8 mouse cellular contexts compared by ENCODE assay signal in the genomic region with DNA sequence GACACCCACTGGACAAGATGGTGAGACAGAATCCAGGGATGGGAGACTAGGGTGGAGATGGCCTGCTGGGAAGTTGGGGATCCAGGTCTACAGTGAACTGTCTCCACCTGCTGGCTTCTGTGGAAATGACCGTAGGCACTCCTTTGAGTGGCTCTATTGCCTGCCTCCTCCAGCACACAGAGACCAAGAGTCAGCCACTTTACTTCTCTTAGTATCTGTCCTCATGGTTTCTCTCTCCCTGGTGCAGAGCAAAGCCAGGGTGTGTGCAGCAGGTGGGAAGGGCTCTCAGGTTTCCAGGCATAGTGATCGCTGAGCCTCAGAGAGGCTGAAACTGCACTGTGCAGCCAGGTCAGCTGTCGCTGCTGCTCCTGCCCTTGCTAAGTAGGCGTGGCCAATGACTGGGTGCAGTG. TPM values are rescaled to one million over a fixed set of nuclear protein-coding genes. Genes with fewer than 3 reads are reported as not detected.
DNase-seq lines count a peak whose midpoint lies in the region; ATAC-seq and TF ChIP-seq lines count a peak whose summit lies in the region.

No protein-coding gene starts in this region.

- H3K36me3 ChIP-seq in thymus, adult 2 months (ENCODE audit: control insufficient read depth, insufficient read depth, low read length) = peaks cover 14% of the 10 kb centered on the region
- peaks cover 67% of the 10 kb centered on the region for H3K36me3 ChIP-seq in kidney, embryonic 15.5 days

- H3K9ac ChIP-seq in kidney, embryonic 15.5 days = no peak overlapping the region

- intact Hi-C loops in gastrocnemius, adult 2 months (cut with DNase I) = no loop called here
- intact Hi-C loops in gastrocnemius, postnatal 36 days (cut with DNase I) = loop anchor here (5.0 kb wide), 1 partner anchor 223 kb away; no protein-coding TSS in a partner anchor

- 95% methylated on average over 4 of the region's 4 CpGs for WGBS in thymus, adult 2 months
- WGBS in kidney, embryonic 15.5 days = 64% methylated on average over 4 of the region's 4 CpGs

- H3K4me2 ChIP-seq in kidney, embryonic 15.5 days = no peak overlapping the region

- no peak for TF ChIP-seq POLR2A in thymus, adult 2 months (IDR thresholded peaks at IDR 0.05; ENCODE audit: control insufficient read depth, extremely low read depth, insufficient read depth, low read length, poor library complexity)

- H3K4me3 ChIP-seq in gastrocnemius, adult 2 months = no peak overlapping the region
- no peak overlapping the region for H3K4me3 ChIP-seq in thymus, adult 2 months (ENCODE audit: control insufficient read depth, insufficient read depth, low read length)
- H3K4me3 ChIP-seq in kidney, embryonic 15.5 days (replicated peaks) = no peak overlapping the region

- TF ChIP-seq CTCF in gastrocnemius, adult 2 months (IDR thresholded peaks at IDR 0.05) = peak; percentile 69
- TF ChIP-seq CTCF in thymus, adult 2 months (IDR thresholded peaks at IDR 0.05; ENCODE audit: borderline replicate concordance, control insufficient read depth, extremely low read depth, insufficient read depth, low read length, poor library complexity) = no peak

- no peaks in the 10 kb centered on the region for H3K9me3 ChIP-seq in kidney, embryonic 15.5 days (replicated peaks)

- peak; percentile 57 for DNase-seq in gastrocnemius, adult 2 months
- DNase-seq in gastrocnemius, postnatal 36 days = no peak
- peak; percentile 37 for DNase-seq in thymus, adult 2 months
- no peak for DNase-seq in thymus, adult 18-20 months
- DNase-seq in embryo, embryonic 10.5 days (ENCODE audit: low spot score) = peak; percentile 73

- H3K27ac ChIP-seq in gastrocnemius, adult 2 months = no peak overlapping the region
- H3K27ac ChIP-seq in thymus, adult 2 months (ENCODE audit: control insufficient read depth, insufficient read depth, low read length) = no peak overlapping the region
- H3K27ac ChIP-seq in kidney, embryonic 15.5 days = no peak overlapping the region

- no peaks in the 10 kb centered on the region for H3K27me3 ChIP-seq in thymus, adult 2 months (ENCODE audit: control insufficient read depth, insufficient read depth, low read length)
- H3K27me3 ChIP-seq in kidney, embryonic 15.5 days = no peaks in the 10 kb centered on the region

- peak; percentile 52 for ATAC-seq in kidney, embryonic 15.5 days (replicated peaks; ENCODE audit: low FRiP score)
- ATAC-seq in megakaryocyte progenitor cell, adult 5-6 weeks (replicated peaks; ENCODE audit: poor library complexity) = peak; percentile 86
- ATAC-seq in inflammation-experienced regulatory T-cells, adult 6 months = no peak

- peaks cover 8% of the 10 kb centered on the region; the same call in 1 of the 2 replicates for H3K4me1 ChIP-seq in thymus, adult 2 months (replicated peaks; ENCODE audit: control insufficient read depth, insufficient read depth, low read length)
- no peaks in the 10 kb centered on the region; the same call in 1 of the 2 replicates for H3K4me1 ChIP-seq in kidney, embryonic 15.5 days

RNA-seq across cellular contexts. Expression of a gene that starts 6.5 kb away (rescaled TPM):
- 1 to 10 TPM; 7.3 to 9.0 TPM for total RNA-seq in gastrocnemius, adult 2 months (2021)
- 1 to 10 TPM; 7.3 TPM for total RNA-seq in gastrocnemius, postnatal 36 days (2021)
- polyA plus RNA-seq in thymus, adult 2 months (2012; rRNA removed) = 35.4 and 35.6 TPM in 2 replicates
- 23.1 and 26.3 TPM in 2 replicates for polyA plus RNA-seq in kidney, embryonic 15.5 days (2015; fragmentation: Nextera tagmentation; extraction: Ambion mirVana)
- total RNA-seq in megakaryocyte progenitor cell, adult 5-6 weeks (2015) = 17.3 and 19.9 TPM in 2 replicates
- total RNA-seq in megakaryocyte progenitor cell, adult 5-6 weeks (2017) = 30.9 and 35.1 TPM in 2 replicates
- 10 to 100 TPM; 23.1 to 24.7 (median 24.1) TPM for polyA plus RNA-seq in inflammation-experienced regulatory T-cells, adult 6 months (2017; shearing (Covaris generic))

RNA-seq across cellular contexts. Expression of a gene that starts 26.9 kb away (rescaled TPM):
- 1 to 10 TPM; 1.3 to 1.4 TPM for total RNA-seq in gastrocnemius, adult 2 months (2021)
- total RNA-seq in gastrocnemius, postnatal 36 days (2021) = 1 to 10 TPM in 1 of 2 experiments, under 1 TPM in 1; 0.67 to 1.4 TPM
- 1.7 TPM in 2 replicates for polyA plus RNA-seq in thymus, adult 2 months (2012; rRNA removed)
- polyA plus RNA-seq in kidney, embryonic 15.5 days (2015; fragmentation: Nextera tagmentation; extraction: Ambion mirVana) = 5.0 and 5.2 TPM in 2 replicates
- total RNA-seq in megakaryocyte progenitor cell, adult 5-6 weeks (2015) = 0.57 and 0.59 TPM in 2 replicates
- total RNA-seq in megakaryocyte progenitor cell, adult 5-6 weeks (2017) = not detected in 2 replicates
- polyA plus RNA-seq in inflammation-experienced regulatory T-cells, adult 6 months (2017; shearing (Covaris generic)) = 1 to 10 TPM; 1.0 to 2.6 (median 1.3) TPM

Comparison
In these comparisons a context has a peak if more than half of its experiments do, and no peak if none do; other contexts are left out.
1. DNase-seq: peak in gastrocnemius, adult 2 months (single experiment), thymus, adult 2 months (single experiment) and embryo, embryonic 10.5 days (single experiment); none in gastrocnemius, postnatal 36 days (0 of 2) and thymus, adult 18-20 months (0 of 2).